Mouse (Mus musculus): ENCODE results near the gene Dhrs3.

DNA sequence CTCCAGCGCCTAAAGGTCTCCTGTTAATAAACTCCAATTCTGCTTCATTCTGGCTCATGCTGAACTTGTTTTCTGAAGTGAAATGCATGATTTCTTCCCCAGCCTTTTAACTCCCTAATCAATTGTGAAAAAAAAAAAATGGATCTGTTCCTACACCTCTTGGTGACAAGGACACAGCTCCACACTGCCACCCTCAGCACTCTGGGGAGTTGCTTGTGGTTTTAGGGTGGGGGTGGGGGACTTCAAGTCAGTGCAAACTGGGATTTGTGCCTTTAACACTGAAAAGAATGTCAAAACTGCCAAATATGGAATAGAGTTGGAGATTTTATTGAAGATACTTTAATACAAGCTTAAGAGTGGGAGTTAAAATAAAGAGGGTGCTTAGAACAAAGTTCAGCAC is 13.1 kb upstream of the Dhrs3 start:
- TF ChIP-seq CTCF (conservative IDR thresholded peaks at IDR 0.05; ENCODE audit: insufficient read depth, insufficient read length, low read depth, low read length) (no peak), POLR2A (IDR thresholded peaks at IDR 0.05; ENCODE audit: low read depth, low read length) (no peak)
